Mouse (Mus musculus): ENCODE results near the gene Apip.

Apip gene

DNA sequence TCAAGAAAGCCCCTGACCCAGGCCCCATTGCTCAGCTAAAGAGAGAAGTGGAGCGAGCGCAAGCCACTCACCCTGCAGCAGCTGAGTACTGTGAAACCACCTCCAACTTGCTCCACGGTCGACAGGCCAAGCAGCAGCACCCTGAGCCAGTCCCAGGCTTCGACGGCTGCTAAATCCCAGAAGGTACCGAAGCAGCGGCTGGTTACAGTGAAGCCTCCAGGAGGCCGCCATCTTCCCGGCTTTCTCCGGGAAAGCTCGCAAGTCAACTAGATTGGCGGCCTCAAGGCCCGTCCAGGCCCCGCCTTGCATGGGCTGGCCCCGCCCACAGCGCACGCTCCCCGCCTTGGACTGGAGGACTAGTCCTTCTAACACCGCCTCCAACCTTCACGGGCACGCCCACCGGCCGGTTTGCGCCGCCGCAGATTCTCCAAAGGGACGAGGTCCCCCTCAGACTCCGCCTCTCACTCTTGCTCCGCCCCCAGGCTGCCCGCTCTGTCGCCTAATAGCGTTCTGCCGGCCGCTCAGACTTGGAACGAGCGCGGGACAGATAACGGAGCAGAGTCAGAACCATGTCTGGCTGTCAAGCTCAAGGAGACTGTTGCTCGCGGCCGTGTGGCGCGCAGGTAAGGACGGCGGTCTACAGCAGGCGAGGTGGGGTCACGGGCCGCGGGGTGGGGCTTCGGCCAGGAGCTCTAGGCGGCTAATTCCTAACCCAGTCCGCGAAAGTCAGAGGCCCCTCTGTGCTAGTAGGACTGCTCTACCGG is at the start of gene Apip, which contains the start of gene Pdhx:
Gene Apip (plus strand): TSS at position 457 of the 764 bp plus-strand sequence.
Gene Pdhx (minus strand): TSS at position 295 of the 764 bp plus-strand sequence.
- peak; percentile 100 for DNase-seq

DNA sequence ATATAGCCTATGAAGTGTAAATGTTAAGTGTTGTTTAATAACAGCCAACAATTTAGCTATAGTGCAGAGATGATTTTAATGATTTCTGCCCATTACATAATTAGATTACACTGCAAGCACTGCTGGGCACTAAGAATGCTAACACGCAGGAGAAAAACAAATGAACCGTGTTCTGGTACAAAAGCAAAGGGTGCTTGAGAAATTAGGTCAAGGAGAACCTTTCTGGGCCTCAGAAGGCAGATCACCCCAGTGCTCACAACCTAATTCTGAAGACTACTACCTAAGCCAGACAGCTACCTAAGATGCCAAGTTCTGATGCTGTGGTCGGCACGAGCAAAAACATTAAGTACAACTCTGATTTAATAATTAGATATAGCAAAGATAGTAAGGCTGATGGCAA is 35.6 kb upstream of the Apip start:
- no peak for DNase-seq

DNA sequence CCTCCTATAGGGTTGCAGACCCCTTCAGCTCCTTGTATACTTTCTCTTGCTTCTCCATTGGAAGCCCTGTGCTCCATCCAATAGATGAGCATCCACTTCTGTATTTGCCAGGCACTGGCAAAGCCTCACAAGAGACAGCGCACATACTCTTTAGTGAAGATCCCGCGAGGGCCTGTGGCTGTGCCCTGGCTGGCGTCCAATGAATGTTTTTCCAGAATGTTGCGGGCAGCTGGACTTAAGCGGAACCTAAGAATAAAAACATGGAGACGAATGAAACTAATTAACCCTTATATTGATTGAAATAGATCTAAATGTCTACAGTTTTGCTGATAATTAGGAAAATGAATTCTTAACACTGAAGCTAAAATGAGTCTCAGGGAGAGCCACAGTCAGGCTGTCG is 32.6 kb upstream of the Apip start:
- no peak for DNase-seq

DNA sequence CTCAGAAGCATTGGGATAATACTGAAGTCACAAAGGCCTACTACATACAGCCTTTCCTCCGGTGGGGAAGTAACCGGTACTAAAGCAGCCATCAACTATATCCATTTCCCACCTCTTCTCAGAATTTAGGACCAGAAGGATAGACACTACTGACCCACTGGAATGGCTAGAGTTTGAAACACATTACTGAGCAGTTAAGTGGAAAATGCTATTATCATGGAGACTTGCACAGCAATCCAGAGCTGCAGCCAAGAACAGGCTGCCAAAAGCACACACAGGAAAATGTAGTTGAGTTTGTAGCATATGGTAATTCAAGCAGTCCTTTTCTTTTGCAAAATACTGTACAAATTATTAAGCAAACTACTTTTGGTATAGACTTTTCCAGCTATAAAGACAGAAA is 28.2 kb upstream of the Apip start:
- DNase-seq: peak; percentile 28 to 35

DNA sequence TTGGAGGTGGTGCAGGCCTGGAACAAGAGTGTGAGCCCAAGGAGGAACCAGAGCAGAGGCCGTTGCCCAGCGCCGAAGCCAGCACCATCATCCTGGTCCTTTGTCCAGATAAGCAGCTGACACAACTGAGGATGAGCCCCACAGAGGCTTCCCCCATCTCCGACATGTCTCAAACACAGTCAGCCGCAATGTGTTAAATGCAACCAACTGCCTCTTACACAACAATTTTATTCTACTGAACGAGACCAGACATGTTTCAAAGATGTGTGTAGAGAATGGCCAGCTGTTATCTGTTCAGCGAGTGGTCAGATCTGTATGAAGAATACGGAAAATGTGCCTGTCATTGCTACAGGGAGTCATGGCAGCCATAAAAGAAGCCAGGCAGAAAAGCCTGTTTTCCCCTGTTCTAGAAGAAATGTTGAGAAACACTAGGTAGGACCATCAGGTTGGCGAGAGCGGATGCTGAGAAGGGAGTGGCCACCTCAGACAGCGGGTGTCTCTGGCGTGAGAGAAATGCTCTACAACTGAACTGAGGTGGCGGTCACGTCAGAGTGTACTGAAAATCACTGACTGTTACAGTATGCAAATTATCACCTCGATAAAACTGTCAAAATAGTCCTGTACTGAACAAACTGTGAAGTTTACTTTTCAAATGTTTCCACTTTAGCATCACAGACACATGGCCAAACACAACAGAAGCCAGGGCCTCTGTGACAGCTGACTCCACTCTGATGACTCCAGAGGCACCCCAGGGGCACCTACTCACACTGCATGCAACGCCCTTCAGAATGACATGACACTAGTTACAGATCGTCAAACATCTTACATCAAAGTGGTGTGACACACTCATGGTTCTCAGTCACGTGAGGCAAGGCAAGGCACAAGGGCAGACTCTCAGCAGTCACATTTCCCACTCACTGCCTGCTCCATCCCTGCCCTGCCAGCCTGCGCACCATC is 21.3 kb upstream of the Apip start:
- DNase-seq: no peak

DNA sequence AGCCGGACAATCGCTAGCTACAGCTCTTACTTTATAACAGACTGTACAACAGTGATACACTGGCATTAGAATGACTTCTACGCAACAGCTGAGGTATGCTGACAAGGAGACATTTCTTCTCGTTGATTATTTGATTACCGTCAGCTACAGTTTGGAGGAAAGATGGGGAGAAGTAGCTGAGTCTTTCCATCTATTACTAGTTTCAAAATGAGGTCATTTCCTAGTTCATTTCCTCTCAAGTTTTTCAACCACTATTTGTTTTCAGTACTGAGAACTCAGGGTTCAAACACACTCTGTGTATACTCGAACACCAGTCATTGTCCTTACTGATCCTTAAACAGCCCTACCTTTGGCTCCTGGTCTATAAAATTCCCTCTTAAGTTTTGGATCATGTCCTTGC is 17.7 kb upstream of the Apip start:
- DNase-seq: no peak

DNA sequence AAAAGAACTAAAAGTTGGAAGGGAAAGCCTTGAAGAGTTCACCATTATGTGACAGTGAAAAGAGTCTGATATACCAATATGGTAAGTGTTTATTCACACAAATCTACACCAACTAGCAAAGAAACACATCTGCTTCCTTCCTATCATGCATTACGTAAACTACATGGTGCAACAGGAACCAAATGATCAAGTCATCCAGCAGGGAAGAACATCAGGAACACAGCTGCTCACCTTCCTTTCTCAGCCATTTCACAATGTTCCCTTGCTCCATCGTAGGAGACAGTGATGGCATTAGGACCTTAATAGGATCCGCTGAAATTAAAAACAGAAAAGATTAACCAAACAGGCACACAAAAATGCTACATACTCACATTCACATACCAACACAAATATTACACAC is 15.2 kb upstream of the Apip start:
- DNase-seq: no peak

DNA sequence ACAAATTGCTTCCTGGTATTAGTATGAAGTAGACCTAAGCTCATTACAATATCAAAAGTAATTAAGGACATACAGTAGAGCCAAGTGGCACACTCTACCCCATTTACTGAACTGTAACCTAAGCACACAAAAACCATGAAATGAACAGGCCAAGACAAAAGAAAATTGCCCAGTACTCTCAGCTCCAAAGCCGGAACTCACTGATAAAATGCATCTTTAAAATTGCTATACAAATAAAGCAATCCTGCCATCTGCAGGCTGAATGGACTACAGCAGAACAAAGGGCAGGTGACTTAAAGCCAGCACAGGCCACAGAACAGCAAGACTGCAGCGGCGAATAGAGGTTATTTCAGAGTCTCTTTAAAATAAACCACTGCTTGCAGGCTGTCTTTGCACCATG is 10.6 kb upstream of the Apip start:
- DNase-seq: peak; percentile 56 to 61

DNA sequence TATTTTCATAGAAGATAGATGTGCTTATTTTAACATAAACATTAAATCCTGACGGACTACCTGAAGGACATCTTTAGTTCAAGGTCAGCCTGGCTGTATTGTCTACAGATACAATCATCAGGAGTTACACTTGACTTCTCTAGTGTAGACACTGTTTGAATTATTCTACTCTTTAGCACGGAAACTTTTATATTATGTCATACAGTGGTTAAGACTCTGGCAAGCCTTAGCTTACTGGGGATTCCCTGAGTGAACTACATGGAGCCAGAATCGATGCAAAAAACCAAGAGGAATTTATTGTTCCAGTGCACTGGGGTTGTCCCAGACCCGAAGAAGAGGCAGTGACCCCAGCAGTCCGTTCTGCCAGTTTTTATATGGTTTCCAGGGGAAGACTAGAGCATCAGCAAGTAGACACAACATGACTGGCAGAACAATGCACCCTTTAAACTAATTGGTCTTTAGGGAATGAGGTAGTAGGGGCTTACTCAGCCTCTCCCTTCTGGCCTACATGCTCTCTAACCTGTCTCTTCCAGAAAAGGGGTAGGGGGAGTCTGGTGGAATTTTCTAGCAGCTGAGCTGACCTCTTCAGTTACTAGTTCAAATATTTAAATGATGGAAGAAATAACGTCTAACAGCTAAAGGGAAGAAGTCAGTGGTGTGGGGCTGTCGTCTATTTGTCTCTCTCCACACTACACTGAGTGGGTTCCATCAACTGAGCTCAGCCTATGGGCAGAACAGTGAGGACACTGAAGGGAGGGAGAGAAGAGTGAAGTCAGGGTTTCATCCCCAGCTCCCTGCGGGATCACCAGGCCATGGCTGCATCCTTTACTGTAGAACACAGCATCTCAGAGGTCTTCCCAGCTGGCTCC is 6.6 kb upstream of the Apip start:
- DNase-seq: no peak

DNA sequence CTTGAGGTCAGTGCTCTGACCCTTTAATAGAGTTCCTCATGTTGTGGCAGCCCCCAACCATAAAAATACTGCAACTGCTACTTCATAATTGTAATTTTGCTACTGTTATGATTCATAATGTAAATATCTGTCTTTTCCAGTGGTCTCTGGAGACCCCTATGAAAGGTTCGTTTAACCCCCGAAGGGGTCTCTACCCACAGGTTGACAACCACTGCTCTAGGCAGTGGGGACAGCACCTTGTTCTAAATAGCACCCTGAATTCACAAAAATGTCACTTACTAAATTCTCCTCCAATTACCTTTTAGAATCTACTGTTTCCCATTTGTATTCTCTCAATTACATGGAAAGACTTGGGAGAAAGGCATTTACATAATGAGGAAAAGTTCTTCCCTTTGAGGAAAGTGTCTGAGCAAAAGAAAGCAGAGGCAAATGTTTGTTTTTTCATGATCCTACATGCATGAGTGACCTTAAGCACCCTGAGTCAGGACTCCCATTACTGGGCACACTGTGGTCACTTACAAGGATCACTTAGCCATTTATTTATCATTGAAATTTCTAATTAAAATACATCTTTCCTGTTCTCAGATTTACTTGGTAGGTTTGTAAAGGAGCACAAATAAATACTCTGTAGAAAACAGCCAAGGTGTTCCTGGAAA is 5.8 kb upstream of the Apip start:
- no peak for DNase-seq

DNA sequence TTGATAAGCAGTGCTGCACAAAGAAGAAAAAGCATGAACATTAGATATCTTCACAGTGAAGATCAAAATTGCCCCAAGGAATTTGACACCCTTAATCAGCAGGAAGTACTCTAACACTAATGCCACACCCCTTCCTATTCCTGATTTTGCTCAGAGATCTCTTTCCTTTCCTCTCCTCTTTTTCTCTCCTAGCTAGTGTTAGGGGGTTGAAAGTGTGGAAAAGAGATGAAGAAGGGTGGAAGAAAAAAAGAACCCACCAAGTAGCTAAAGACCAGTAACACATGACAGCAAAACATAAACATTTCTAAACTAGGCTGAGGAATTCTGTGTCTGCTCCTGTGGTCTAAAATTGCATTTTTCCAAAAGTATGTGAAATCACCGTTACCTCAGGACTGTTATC is 4.9 kb upstream of the Apip start:
- no peak for DNase-seq

DNA sequence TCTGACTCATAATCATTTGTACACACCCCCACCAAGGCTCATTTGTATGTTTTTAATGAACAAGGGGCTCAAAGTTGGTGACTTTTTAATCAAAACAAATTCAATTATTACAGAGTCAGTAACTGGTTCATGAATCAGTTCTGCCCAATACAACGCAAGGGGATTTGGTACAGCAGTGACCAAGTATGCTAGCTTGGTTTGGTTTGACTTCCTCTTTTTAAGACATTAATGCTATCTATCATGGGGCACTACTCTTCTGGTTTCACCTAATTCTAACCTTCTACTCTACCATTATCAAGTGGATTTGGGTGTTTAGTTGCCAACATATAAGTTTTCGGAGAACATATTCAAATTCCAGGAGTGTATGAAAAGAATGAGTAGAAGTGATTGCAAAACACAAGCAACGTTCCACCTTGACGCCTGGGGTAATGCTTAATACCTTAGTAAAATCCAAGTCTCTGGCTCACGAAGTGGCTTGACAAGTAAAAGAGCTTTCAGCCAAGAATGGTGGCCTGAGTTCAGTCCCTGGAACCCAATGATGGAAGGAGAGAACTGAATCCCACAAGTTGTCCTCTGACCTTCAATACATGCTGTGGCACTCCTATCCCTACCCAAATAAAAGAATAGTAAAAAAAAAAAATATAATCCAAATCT is 3.6 kb upstream of the Apip start:
- no peak for DNase-seq

DNA sequence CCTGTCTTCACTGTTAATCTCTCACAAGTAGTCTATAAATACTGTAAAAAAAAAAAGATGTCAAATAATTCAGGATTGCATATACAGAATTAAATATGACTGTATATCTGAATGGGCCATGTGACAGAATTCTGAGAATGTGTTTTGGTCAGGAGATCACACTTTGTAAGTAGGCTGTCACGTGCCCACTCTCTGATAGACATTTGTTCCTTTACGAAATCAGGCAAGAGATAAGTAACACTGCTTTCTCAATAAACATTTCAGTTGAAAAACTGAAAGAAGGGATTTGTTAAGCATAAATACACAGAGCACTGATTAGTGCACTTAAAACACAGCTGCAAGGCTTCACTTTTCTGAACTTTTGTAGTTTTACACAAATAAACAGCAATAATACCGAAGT is 2.9 kb upstream of the Apip start:
- no peak for DNase-seq

DNA sequence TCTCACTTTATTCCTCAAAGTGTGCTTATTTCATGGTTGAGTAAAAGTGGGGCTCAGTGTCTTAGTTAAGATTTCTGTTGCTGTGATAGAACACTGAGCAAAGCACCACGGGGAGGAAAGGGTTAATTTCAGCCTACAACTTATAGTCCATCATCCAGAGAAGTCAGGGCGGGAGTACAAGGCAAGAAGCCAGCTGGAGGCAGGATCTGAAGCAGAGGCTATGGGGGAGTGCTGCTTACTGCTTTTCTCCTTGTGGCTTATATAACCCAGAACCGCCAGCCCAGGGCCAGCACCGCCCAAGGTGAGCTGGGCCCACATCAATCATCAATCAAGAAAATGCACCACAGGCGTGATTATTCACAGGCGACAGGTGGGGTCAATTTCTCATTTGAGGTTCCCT is 7.6 kb downstream of the Apip start:
- DNase-seq: peak in 1 of 2 experiments; percentile 13

DNA sequence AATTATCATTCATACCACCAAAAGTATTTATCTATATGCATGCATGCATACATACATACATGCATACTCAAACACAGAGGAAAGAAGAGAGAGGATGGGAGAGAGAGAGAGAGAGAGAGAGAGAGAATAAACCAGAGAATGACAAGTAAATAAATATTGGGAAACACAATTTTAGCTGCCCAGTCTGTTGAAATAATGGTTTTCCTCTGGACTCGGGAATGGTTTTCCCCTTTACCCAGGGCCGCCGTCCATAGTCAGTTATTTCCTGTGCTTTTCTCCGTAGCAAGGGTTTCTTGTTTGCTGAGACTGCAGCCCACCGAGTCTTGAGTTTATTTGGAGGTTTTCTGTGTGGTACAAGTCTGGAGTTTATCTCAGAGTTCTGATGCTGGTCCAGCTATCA is 8.2 kb downstream of the Apip start:
- no peak for DNase-seq

DNA sequence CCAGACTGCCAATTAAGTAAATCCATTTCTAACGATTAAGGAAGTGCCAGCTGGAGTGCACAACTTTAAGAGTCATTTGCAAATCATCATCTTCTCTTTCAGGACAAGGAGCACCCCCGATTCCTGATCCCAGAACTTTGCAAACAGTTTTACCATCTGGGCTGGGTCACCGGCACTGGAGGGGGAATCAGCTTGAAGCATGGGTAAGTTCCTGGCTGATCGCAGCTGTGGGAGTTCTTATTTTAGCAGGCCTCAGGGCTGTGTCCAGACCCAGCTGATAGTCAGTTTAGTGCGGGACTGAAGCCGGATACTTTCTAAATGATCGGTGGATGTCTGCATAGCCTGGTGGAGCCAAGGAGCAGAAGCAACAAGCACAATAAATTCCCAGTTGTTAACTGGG is 9.4 kb downstream of the Apip start:
- DNase-seq: no peak

DNA sequence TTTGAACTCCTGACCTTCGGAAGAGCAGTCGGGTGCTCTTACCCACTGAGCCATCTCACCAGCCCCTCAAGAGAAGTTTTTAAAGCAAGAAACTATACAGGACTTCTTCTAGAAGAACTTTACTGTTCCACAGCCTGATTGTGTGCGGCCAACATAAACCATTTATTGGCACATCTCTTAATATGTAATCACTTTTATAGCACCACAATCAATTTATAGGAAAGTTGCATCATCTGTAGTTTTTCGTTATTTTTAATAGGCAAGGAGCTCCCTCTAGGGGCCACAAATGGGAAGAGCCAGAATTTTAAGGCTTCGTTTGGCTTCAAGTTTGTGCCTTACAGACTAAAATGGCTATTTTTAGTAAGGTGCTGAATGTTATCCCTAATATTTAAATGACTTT is 11.0 kb downstream of the Apip start:
- peak; percentile 12 to 34 for DNase-seq

DNA sequence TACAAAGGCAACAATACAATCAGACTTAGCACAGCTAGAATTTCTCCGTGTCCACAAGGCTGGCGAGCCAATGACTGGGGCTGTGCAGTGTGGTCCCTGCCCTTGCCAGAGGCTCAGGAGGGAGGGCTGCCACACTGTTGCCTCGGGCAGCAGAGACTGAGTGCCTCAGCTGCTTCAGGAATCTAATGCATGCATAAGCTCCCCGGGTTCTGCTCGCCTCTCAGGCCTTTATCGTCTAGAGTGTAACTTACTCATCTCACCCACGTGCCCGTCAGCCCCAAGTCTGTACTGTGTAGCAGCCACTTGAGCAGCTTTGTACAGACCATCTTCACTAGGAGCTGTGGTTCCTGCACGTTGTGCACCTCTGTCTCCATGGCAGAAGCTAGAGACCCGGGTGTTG is 12.2 kb downstream of the Apip start:
- DNase-seq: no peak

DNA sequence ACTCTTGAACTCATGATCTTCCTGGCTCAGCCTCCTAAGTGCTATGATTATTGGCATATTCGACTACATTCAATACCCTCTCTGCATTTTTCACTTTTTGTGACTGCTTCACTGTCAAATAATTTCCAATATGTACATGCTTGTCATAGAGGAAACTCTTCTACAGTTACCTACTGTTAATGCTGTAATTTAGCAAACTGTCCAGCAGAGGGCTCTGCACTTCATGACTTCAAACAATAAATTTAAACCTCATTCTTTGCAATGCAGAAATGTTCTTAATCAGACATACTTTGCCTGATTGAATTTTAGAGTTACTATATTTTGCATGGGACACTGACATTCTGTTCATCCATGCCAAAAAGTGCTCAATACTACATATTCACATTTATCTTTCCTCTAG is 13.0 kb downstream of the Apip start:
- DNase-seq: peak in 1 of 2 experiments; percentile 41

DNA sequence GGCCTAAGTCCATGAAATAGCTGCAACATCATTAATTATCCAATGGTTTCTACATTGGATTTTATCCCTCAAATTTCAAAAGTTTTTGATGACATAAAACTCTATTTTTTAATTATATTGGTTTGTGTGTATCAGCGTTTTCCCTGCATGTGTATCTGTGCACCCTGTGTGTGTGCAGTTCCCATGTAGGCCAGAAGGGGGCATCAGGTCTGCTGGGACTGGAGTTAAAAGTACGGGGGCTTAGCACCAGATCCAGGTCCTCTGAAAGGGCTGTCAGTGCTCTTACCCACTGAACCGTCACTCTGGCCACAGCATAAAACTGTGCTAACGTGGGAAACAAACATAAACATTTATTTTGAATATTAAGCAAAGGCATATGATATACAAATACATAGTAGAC is 14.6 kb downstream of the Apip start:
- DNase-seq: no peak

DNA sequence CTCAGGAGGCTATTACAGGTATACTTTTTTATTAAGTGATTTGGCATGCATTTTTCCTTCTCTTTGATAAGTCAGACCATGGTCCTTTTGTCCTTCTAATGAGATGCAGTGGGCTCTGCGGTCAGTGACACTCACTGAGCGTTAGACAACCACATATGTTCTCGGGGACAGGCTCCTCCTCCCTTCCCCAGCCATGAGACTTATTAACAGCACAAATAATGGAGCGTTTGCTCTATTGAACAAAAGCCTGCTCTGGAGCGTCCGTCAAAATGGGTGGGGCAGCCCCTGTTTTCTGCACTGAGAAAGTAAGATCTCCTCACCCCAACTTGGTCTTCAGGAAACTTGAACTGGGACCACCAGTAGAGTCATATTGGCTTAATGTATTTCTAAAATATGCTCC is 16.0 kb downstream of the Apip start:
- DNase-seq: no peak

DNA sequence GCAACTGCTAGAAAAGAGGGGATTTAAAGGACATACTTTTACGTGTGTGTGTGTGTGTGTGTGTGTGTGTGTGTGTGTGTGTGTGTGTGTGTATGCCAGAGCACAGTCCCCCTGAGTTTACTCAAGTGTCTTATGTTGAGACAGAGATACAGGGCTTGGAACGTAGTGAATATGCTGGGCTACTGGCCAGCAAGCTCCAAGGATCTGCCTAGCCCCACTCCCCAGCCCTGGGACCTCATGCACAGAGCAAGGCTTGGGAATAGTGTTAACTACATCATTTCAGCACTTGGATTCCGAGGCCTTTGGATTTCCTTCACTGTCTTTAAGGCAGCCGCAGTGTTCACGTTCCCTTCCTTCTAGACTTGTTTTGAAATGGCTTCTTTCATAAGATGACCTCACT is 29.1 kb downstream of the Apip start:
- DNase-seq: no peak

All from cerebellum, adult 18-20 months (tissue).